Mouse (Mus musculus) CH12.LX (cell line): ENCODE results near the gene Bmpr1a. TPM values are rescaled to one million over a fixed set of nuclear protein-coding genes. Genes with fewer than 3 reads are reported as not detected.

Experiments
- DNase-seq: peaks from one replicate; pipeline ENCODE4 v3.0.0-alpha.2; 2013; ENCODE audit errors: extremely low read depth
- H3K27ac ChIP-seq: 2 replicates; pipeline ENCODE4 v1.5.1; 2012; ENCODE audit warnings: low read depth, mild to moderate bottlenecking, control low read depth, moderate library complexity; ENCODE audit not compliant: insufficient read depth
- H3K27me3 ChIP-seq: replicated peaks from 2 replicates; pipeline ENCODE3; 2012; ENCODE audit warnings: inconsistent platforms
- H3K36me3 ChIP-seq, 2 experiments: replicated peaks in 1 of 2; 2 replicates each; pipeline versions ENCODE3 to v1.6.1; 2012; ENCODE audit warnings: inconsistent platforms in 1 of 2, low read length in 1 of 2, mild to moderate bottlenecking in 1 of 2, mixed read lengths in 1 of 2, moderate library complexity in 1 of 2; ENCODE audit not compliant: control insufficient read depth in 1 of 2, insufficient read depth in 1 of 2
- H3K4me1 ChIP-seq, 2 experiments: 2 replicates each; pipeline ENCODE4 v1.6.1; 2012; ENCODE audit warnings: inconsistent platforms in 1 of 2, moderate library complexity in 1 of 2; ENCODE audit not compliant: insufficient read depth in 2 of 2, control insufficient read depth in 1 of 2
- H3K4me2 ChIP-seq: 2 replicates; pipeline ENCODE4 v1.6.1; 2012; ENCODE audit warnings: low read depth, mild to moderate bottlenecking, control low read depth; ENCODE audit not compliant: poor library complexity, insufficient read depth, severe bottlenecking
- H3K4me3 ChIP-seq, 3 experiments: fragments of 150-350 bp in 1 of 3; sonication (generic) in 1 of 3; replicated peaks in 1 of 3; 2 replicates each; pipeline versions ENCODE3 to v1.5.1; 2011 to 2012; ENCODE audit warnings: low read depth in 2 of 3, low read length in 2 of 3, mild to moderate bottlenecking in 2 of 3, moderate library complexity in 2 of 3, control low read depth in 1 of 3, improper control_type of control experiment in 1 of 3, inconsistent platforms in 1 of 3, mixed read lengths in 1 of 3; ENCODE audit not compliant: poor library complexity in 1 of 3
- H3K79me2 ChIP-seq: replicated peaks from 2 replicates; pipeline ENCODE4 v1.6.1; 2012; ENCODE audit warnings: mild to moderate bottlenecking, moderate library complexity; ENCODE audit not compliant: control insufficient read depth, poor library complexity, insufficient read depth, severe bottlenecking; ENCODE audit errors: extremely low read depth
- H3K9ac ChIP-seq: 2 replicates; pipeline ENCODE4 v1.6.1; 2012; ENCODE audit warnings: low read depth, mild to moderate bottlenecking, control low read depth, moderate library complexity; ENCODE audit not compliant: insufficient read depth
- H3K9me3 ChIP-seq: replicated peaks from 2 replicates; pipeline ENCODE3; 2012; ENCODE audit warnings: low read length, inconsistent platforms, mixed read lengths
- BHLHE40 ChIP-seq: IDR thresholded peaks from 2 replicates; pipeline ENCODE4 v1.6.1; 2011; ENCODE audit warnings: mild to moderate bottlenecking, low read depth, low read length, improper control_type of control experiment
- CHD1 ChIP-seq: IDR thresholded peaks from 2 replicates; pipeline ENCODE4 v1.6.1; 2012; ENCODE audit warnings: low read depth, low read length, improper control_type of control experiment, inconsistent platforms
- CHD2 ChIP-seq: IDR thresholded peaks from 2 replicates; pipeline ENCODE4 v1.6.1; 2011; ENCODE audit warnings: low read length, improper control_type of control experiment
- CTCF ChIP-seq, 2 experiments: IDR thresholded peaks in 1 of 2; conservative IDR thresholded peaks in 1 of 2; 2 replicates each; pipeline ENCODE4 v1.5.1; 2011 to 2012; ENCODE audit warnings: low read depth in 2 of 2, low read length in 2 of 2, improper control_type of control experiment in 1 of 2, inconsistent platforms in 1 of 2, mild to moderate bottlenecking in 1 of 2, moderate library complexity in 1 of 2
- E2F4 ChIP-seq: IDR thresholded peaks from 2 replicates; pipeline ENCODE4 v1.6.1; 2011; ENCODE audit warnings: low read depth, low read length, improper control_type of control experiment; ENCODE audit not compliant: insufficient replicate concordance
- EP300 ChIP-seq: IDR thresholded peaks from 2 replicates; pipeline ENCODE4 v1.6.1; 2011; ENCODE audit warnings: low read length, improper control_type of control experiment
- GABPA ChIP-seq: IDR thresholded peaks from 2 replicates; pipeline ENCODE4 v1.6.1; 2012; ENCODE audit warnings: low read depth, low read length, improper control_type of control experiment, inconsistent platforms; ENCODE audit not compliant: insufficient replicate concordance
- IRF4 ChIP-seq: IDR thresholded peaks from 2 replicates; pipeline ENCODE4 v1.6.1; 2014; ENCODE audit warnings: low read depth, mild to moderate bottlenecking, inconsistent platforms, low read length, improper control_type of control experiment
- MXI1 ChIP-seq: IDR thresholded peaks from 2 replicates; pipeline ENCODE4 v1.6.1; 2011; ENCODE audit warnings: mild to moderate bottlenecking, low read depth, low read length, improper control_type of control experiment
- NRF1 ChIP-seq: IDR thresholded peaks from 2 replicates; pipeline ENCODE4 v1.6.1; 2014; ENCODE audit warnings: low read depth, mild to moderate bottlenecking, inconsistent platforms, low read length, improper control_type of control experiment, moderate library complexity
- RAD21 ChIP-seq: IDR thresholded peaks from 2 replicates; pipeline ENCODE4 v1.6.1; 2011; ENCODE audit warnings: low read depth, mild to moderate bottlenecking, low read length, improper control_type of control experiment, moderate library complexity
- SIN3A ChIP-seq: IDR thresholded peaks from 2 replicates; pipeline ENCODE4 v1.6.1; 2012; ENCODE audit warnings: low read length, improper control_type of control experiment, inconsistent platforms
- ZC3H11A ChIP-seq: IDR thresholded peaks from 2 replicates; pipeline ENCODE4 v1.6.1; 2012; ENCODE audit warnings: low read depth, mild to moderate bottlenecking, inconsistent platforms, low read length, improper control_type of control experiment
- ZKSCAN1 ChIP-seq: IDR thresholded peaks from 2 replicates; pipeline ENCODE4 v1.6.1; 2012; ENCODE audit warnings: low read depth, inconsistent platforms, low read length, improper control_type of control experiment, borderline replicate concordance
- dilution Hi-C: fragments of 300-500 bp; cut with MboI; formaldehyde crosslinking; loops from 2 replicates; pipeline ENCODE4 v1.14.3; 2020; ENCODE audit warnings: low sequenced_read_pairs; ENCODE audit not compliant: extremely low pct_unique_long_range_greater_than_20kb, extremely low pct_ligation_motif_present
- in situ Hi-C: fragments of 300-500 bp; cut with MboI; formaldehyde crosslinking; loops from 3 replicates; pipeline ENCODE4 v1.14.3; 2019; ENCODE audit warnings: low sequenced_read_pairs, low pct_ligation_motif_present, low pct_unique_long_range_greater_than_20kb, mixed read lengths
- polyA plus RNA-seq: library from polyadenylated mRNA; unstranded; fragments of >175 nt; gene quantifications from 2 replicates; pipeline ENCODE4 v1.2.1, GENCODE M21; 2012; ENCODE audit warnings: low read depth; ENCODE audit not compliant: insufficient read length
- total RNA-seq, 2 experiments: library from RNA; depleted of rRNA; stranded (reverse); fragments of 300-350 nt in 1 of 2; fragments of >200 nt in 1 of 2; gene quantifications; 2 replicates each; pipeline ENCODE4 v1.2.3; 2012 to 2014

Gene Bmpr1a
- total and polyA plus RNA-seq, 3 experiments: 26.2 to 46.7 (median 30.1) TPM

DNA sequence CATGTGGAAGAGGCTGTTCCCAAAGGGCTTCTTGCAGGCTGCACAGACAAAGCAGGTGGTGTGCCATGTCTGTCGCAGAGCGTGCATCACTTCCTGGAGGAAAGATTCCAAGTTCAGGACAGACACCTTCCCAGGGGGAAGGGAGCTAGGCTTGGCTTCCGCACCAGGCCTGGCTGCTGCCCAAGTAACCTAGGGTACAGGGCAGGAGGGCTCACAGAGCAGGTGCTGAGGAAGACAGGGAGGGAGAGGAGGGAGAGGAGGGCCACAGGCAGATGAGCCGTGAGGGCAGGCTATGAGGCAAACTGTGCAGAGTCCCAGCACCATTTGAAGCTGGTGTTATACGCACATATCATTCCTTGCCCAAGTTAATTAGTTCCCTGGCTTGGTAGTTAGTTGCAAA lies 38.8 kb upstream of the Bmpr1a start:
- TF ChIP-seq E2F4: no peak
- no peak for TF ChIP-seq MXI1
- TF ChIP-seq CHD2: no peak
- dilution Hi-C loops: no loop called here

DNA sequence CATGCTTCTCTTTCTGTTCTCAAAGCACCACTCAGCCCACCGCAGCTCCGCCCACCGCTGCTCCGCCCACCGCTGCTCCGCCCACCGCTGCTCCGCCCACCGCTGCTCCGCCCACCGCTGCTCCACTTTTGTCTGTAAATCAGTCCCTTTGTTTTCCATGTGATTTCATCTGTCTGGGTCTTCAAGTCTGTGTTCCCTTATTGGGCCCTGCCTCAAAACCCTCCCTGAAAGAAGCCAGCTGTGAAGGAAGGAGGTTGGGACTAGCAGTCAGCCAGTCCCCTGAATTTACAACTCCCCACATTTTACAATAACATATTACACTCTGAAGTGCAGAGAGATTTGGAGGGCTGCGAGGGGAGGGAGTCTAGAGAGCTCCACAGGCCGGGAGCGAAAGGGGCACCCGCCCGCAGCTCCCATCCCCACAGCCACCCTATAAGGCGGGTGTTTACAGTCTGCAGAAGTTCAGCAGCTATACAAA lies 37.6 kb upstream of the Bmpr1a start:
- in situ Hi-C loops (no loop called here), dilution Hi-C loops (no loop called here)
- H3K9ac ChIP-seq: no peak overlapping the region
- H3K4me2 ChIP-seq: no peak overlapping the region
- H3K4me1 ChIP-seq: no peaks in the 10 kb centered on the region
- no peak overlapping the region for H3K27ac ChIP-seq
- H3K36me3 ChIP-seq: no peaks in the 10 kb centered on the region
- TF ChIP-seq NRF1: no peak
- TF ChIP-seq RAD21: no peak
- no peak for TF ChIP-seq GABPA
- no peak for TF ChIP-seq SIN3A
- no peak for DNase-seq
- H3K9me3 ChIP-seq: no peaks in the 10 kb centered on the region
- H3K79me2 ChIP-seq: no peaks in the 10 kb centered on the region
- no peaks in the 10 kb centered on the region for H3K27me3 ChIP-seq
- H3K4me3 ChIP-seq: no peak overlapping the region

More for the DNA sequence above, 38.8 kb upstream of the Bmpr1a start:
- Histone ChIP-seq H3K4me2 (no peak overlapping the region), H3K9ac (no peak overlapping the region), H3K27ac (no peak overlapping the region), H3K4me3 (no peak overlapping the region), H3K36me3 (no peaks in the 10 kb centered on the region), H3K27me3 (no peaks in the 10 kb centered on the region), H3K9me3 (no peaks in the 10 kb centered on the region), H3K79me2 (no peaks in the 10 kb centered on the region), H3K4me1 (no peaks in the 10 kb centered on the region)
- in situ Hi-C loops: no loop called here
- DNase-seq: no peak

DNA sequence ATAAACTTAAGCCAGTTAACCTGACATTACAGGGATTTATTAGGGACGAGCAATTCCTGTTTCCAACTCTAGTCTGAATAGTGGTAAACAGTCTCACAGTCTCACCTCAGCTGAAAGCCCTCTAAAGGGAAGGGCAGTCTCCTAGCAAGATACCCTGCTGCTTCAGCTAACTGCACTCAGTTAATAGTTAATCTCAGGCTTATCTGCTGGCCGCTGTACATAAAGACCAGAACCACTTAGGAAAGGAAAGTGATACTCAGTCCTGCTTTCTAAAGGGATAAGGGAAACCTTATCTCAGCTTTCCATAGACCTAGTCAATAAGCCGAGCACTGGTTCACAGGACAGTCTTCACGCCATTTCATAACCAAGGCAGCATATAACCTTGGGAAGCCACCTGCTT lies 32.7 kb upstream of the Bmpr1a start:
- H3K4me2 ChIP-seq: no peak overlapping the region
- H3K4me3 ChIP-seq: no peak overlapping the region
- no peak overlapping the region for H3K9ac ChIP-seq
- no peaks in the 10 kb centered on the region for H3K27me3 ChIP-seq
- no peak for DNase-seq
- in situ Hi-C loops: no loop called here
- dilution Hi-C loops: no loop called here
- no peaks in the 10 kb centered on the region for H3K36me3 ChIP-seq
- H3K79me2 ChIP-seq: no peaks in the 10 kb centered on the region
- TF ChIP-seq SIN3A: no peak
- no peak for TF ChIP-seq ZC3H11A
- TF ChIP-seq NRF1: no peak
- no peak for TF ChIP-seq ZKSCAN1
- TF ChIP-seq RAD21: no peak
- TF ChIP-seq CHD1: no peak
- no peak for TF ChIP-seq IRF4
- no peak for TF ChIP-seq E2F4
- TF ChIP-seq EP300: no peak
- TF ChIP-seq BHLHE40: no peak
- TF ChIP-seq CTCF (conservative IDR thresholded peaks at IDR 0.05 in 1 of 2, IDR thresholded peaks at IDR 0.05 in 1 of 2; ENCODE audit: low read depth in 2 of 2, low read length in 2 of 2): no peak
- H3K4me1 ChIP-seq: no peaks in the 10 kb centered on the region
- H3K9me3 ChIP-seq: no peaks in the 10 kb centered on the region
- H3K27ac ChIP-seq: no peak overlapping the region
